Mouse (Mus musculus) limb, embryonic 14.5 days (tissue): ENCODE results near the gene Gbp3. TPM values are rescaled to one million over a fixed set of nuclear protein-coding genes. Genes with fewer than 3 reads are reported as not detected.

ENCODE experiments used
- ATAC-seq: fragments of 200-750 bp; cut with Nextera tagmentation; 2 replicates; pipeline ENCODE4 v1.8.0; 2017; ENCODE audit warnings: low read depth, moderate number of reproducible peaks, moderate TSS enrichment; ENCODE audit not compliant: low FRiP score
- DNase-seq: peaks from one replicate; pipeline ENCODE4 v3.0.0-alpha.2; 2015; ENCODE audit warnings: low spot score
- H3K27ac ChIP-seq: fragments of 300-500 bp; sonication (generic); replicated peaks from 2 replicates; pipeline ENCODE4 v1.5.1; 2014; ENCODE audit warnings: low read depth, mild to moderate bottlenecking, low read length, moderate library complexity, mixed read lengths
- H3K27me3 ChIP-seq: fragments of 300-500 bp; sonication (generic); 2 replicates; pipeline ENCODE4 v1.6.1; 2014; ENCODE audit warnings: low read length, mixed read lengths; ENCODE audit not compliant: control insufficient read depth, insufficient read depth
- H3K36me3 ChIP-seq: fragments of 300-500 bp; sonication (generic); 2 replicates; pipeline ENCODE4 v1.6.1; 2014; ENCODE audit warnings: mild to moderate bottlenecking, low read length, moderate library complexity, mixed read lengths; ENCODE audit not compliant: control insufficient read depth, insufficient read depth
- H3K4me1 ChIP-seq: fragments of 300-500 bp; sonication (generic); 2 replicates; pipeline ENCODE4 v1.6.1; 2014; ENCODE audit warnings: antibody characterized with exemption, low read length, mixed read lengths; ENCODE audit not compliant: control insufficient read depth, insufficient read depth
- H3K4me2 ChIP-seq: fragments of 300-500 bp; sonication (generic); replicated peaks from 2 replicates; pipeline ENCODE4 v1.6.1; 2014; ENCODE audit warnings: low read depth, mild to moderate bottlenecking, low read length, moderate library complexity; ENCODE audit not compliant: severe bottlenecking
- H3K4me3 ChIP-seq: fragments of 300-500 bp; sonication (generic); replicated peaks from 2 replicates; pipeline ENCODE4 v1.5.1; 2014; ENCODE audit warnings: low read length
- H3K9ac ChIP-seq: fragments of 300-500 bp; sonication (generic); 2 replicates; pipeline ENCODE4 v1.6.1; 2014; ENCODE audit warnings: mild to moderate bottlenecking, low read depth, low read length, moderate library complexity; ENCODE audit not compliant: severe bottlenecking
- H3K9me3 ChIP-seq: fragments of 300-500 bp; sonication (generic); 2 replicates; pipeline ENCODE4 v1.6.1; 2016; ENCODE audit warnings: low read length; ENCODE audit not compliant: control insufficient read depth
- POLR2A ChIP-seq: fragments of 200-500 bp; IDR thresholded peaks from 2 replicates; pipeline ENCODE4 v1.8.0; 2012; ENCODE audit warnings: inconsistent platforms, mild to moderate bottlenecking, moderate library complexity, borderline replicate concordance; ENCODE audit not compliant: insufficient read depth, insufficient read length; ENCODE audit errors: extremely low read depth
- WGBS: fragments of 180-500 bp; shearing (Covaris S2); extraction: QIAGEN DNeasy Blood & Tissue Kit; methylation state at CpG from one replicate; pipeline ENCODE4 v1.1.7; 2014; 5-methylcytosine and 5-hydroxymethylcytosine counted together
- polyA plus RNA-seq, 2 experiments: library from polyadenylated mRNA; depleted of rRNA in 1 of 2; stranded (reverse) in 1 of 2; unstranded in 1 of 2; fragments of >200 nt; fragmentation: Nextera tagmentation in 1 of 2; extraction: Ambion mirVana in 1 of 2; gene quantifications; 2 replicates each; pipeline versions ENCODE4 v1.2.1 to v1.2.3; 2012 to 2014

Gbp3 gene
- polyA plus RNA-seq, 2 experiments = 0.65 to 0.69 TPM

GRCm38 (mm10) chr3:142587386-142587785, 27.6 kb downstream of the Gbp3 start:
- Histone ChIP-seq H3K4me2 (no peak overlapping the region), H3K4me1 (no peaks in the 10 kb centered on the region), H3K27ac (no peak overlapping the region), H3K4me3 (no peak overlapping the region), H3K9ac (no peak overlapping the region), H3K36me3 (no peaks in the 10 kb centered on the region), H3K9me3 (no peaks in the 10 kb centered on the region), H3K27me3 (no peaks in the 10 kb centered on the region)
- no peak for ATAC-seq
- no peak for DNase-seq
- no peak for TF ChIP-seq POLR2A

- Histone ChIP-seq H3K27ac (no peak overlapping the region), H3K36me3 (no peaks in the 10 kb centered on the region), H3K4me1 (no peaks in the 10 kb centered on the region), H3K9ac (no peak overlapping the region), H3K9me3 (no peaks in the 10 kb centered on the region), H3K4me2 (no peak overlapping the region), H3K4me3 (no peak overlapping the region), H3K27me3 (no peaks in the 10 kb centered on the region)
- DNase-seq = no peak
- TF ChIP-seq POLR2A = no peak
- ATAC-seq = no peak
- 57% methylated on average over 2 of the region's 2 CpGs for WGBS
Observed at GRCm38 (mm10) chr3:142588888-142589287, 29.1 kb downstream of the Gbp3 start.

- H3K27me3 ChIP-seq = no peaks in the 10 kb centered on the region
- H3K27ac ChIP-seq = no peak overlapping the region
- no peak overlapping the region for H3K9ac ChIP-seq
- no peak overlapping the region for H3K4me3 ChIP-seq
- DNase-seq (no peak), ATAC-seq (no peak)
- 85% methylated on average over 4 of the region's 4 CpGs for WGBS
- H3K9me3 ChIP-seq = no peaks in the 10 kb centered on the region
- H3K36me3 ChIP-seq = no peaks in the 10 kb centered on the region
- no peaks in the 10 kb centered on the region for H3K4me1 ChIP-seq
- no peak overlapping the region for H3K4me2 ChIP-seq
- no peak for TF ChIP-seq POLR2A
Observed at GRCm38 (mm10) chr3:142590431-142591067, 30.7 kb downstream of the Gbp3 start.

- TF ChIP-seq POLR2A = no peak
- no peaks in the 10 kb centered on the region for H3K36me3 ChIP-seq
- no peak for DNase-seq
- H3K4me1 ChIP-seq = no peaks in the 10 kb centered on the region
- no peak within 1 kb of the TSS for H3K9ac ChIP-seq
- no peaks in the 10 kb centered on the region for H3K27me3 ChIP-seq
- ATAC-seq = no peak
- H3K4me2 ChIP-seq = no peak within 1 kb of the TSS
- WGBS = 55% methylated on average over 1 of the region's 1 CpGs
- no peak within 1 kb of the TSS for H3K4me3 ChIP-seq
- H3K9me3 ChIP-seq = no peaks in the 10 kb centered on the region
- no peak within 1 kb of the TSS for H3K27ac ChIP-seq
Observed at GRCm38 (mm10) chr3:142594547-142594946, 34.7 kb downstream of the Gbp3 start, which contains the start of gene Gbp2b. Gbp2b (plus strand) TSS chr3:142594847.

- WGBS = 80% methylated on average over 3 of the region's 3 CpGs
- no peak overlapping the region for H3K4me3 ChIP-seq
- H3K36me3 ChIP-seq = no peaks in the 10 kb centered on the region
- ATAC-seq = no peak
- H3K9me3 ChIP-seq = no peaks in the 10 kb centered on the region
- no peaks in the 10 kb centered on the region for H3K27me3 ChIP-seq
- no peak overlapping the region for H3K4me2 ChIP-seq
- no peaks in the 10 kb centered on the region for H3K4me1 ChIP-seq
- DNase-seq = no peak
- H3K27ac ChIP-seq = no peak overlapping the region
- no peak for TF ChIP-seq POLR2A
- H3K9ac ChIP-seq = no peak overlapping the region
Observed at GRCm38 (mm10) chr3:142597923-142598322, 38.1 kb downstream of the Gbp3 start.

GRCm38 (mm10) chr3:142601675-142602074, 41.8 kb downstream of the Gbp3 start:
- Histone ChIP-seq H3K4me2 (no peak overlapping the region), H3K9ac (no peak overlapping the region), H3K4me1 (no peaks in the 10 kb centered on the region), H3K4me3 (no peak overlapping the region), H3K36me3 (no peaks in the 10 kb centered on the region), H3K27me3 (no peaks in the 10 kb centered on the region), H3K27ac (no peak overlapping the region), H3K9me3 (no peaks in the 10 kb centered on the region)
- ATAC-seq (no peak), DNase-seq (no peak)
- TF ChIP-seq POLR2A = no peak
